Mouse (Mus musculus): ENCODE measurements around the gene Kalrn.
"Not testable (repeated sequence)": the region's sequence is repeated elsewhere in the genome, so short reads cannot be mapped to it uniquely, and the experiment has no call there.

Kalrn gene

DNA sequence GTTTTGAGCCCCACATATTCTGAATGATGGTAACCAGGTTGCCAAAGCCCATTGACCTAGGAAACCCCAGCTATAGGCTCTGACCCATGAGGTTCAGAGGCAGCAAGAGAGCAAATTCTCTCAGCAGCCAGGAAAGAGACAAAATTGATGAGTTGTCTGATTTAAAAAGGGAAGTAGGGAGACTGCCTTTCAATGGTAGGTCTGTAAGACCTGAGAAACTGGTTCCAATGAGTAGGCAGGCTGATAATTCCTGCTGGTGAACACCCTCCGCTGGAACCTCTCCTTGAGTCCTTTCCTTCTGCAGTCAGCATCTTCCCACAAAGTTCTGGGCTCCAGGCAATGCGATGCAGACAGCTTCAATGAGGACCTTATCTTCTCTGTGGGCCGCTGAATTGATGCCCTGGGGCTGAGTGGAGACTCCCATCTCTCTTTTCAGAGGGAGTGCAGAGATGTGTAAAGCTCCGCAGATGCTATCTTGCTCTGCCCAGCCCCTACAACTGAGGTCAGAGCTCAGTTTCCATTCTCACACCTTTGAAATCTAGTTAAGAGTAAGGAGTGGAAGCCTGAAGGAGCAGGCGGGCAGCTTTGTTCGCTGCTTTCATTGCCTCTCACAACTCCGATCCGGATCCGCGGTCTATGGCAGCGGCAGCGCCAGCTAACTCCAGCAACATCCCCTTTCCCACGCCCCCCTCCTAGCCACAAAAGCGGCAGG is 479.4 kb downstream of the Kalrn start:
- no peak for DNase-seq

DNA sequence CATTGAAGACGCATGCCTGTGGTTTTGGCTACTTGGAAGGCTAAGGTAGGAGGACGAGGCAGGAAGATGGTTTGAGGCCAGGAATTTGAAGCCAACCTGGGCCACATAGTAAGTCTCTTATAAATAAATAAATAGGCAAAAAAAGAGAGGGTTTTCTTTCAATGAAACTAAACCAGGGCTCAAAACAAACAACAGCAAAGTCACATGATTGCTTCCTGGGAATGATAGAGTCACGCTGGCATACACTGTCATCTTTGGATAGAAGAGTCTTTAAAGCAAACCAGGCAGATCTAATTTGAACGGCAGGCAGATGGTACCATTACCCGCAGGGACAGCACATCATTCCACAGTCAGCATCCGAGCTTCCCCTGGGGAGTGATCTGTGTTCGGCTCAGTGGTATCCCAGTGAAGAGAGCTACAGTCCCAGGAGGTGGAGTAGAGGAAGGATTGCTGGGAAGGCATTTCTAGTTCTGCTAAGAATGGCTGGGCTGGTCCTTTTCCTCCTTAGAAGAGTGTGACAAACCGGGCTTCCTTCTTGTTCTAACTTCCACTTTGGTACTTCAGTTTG is 483.7 kb downstream of the Kalrn start:
- no peak for DNase-seq

DNA sequence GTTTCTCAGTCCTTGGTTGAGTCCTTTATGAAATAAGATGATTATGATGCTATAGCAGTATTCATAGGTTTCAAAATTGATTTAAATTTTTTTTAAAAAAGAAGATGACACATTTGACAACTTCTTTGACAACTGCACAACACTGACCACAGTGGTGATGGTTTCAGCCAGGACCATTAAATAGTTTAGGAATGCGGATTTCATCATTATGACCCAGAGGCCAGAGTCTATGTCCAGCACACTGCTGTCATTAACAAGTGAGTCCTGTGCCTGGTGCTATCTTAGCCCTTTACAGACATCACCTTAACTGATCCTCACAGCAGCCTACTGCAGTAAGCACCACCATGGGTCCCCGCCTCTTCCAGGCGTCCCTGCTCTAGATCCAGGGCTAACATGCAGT is 484.3 kb downstream of the Kalrn start:
- DNase-seq: no peak

DNA sequence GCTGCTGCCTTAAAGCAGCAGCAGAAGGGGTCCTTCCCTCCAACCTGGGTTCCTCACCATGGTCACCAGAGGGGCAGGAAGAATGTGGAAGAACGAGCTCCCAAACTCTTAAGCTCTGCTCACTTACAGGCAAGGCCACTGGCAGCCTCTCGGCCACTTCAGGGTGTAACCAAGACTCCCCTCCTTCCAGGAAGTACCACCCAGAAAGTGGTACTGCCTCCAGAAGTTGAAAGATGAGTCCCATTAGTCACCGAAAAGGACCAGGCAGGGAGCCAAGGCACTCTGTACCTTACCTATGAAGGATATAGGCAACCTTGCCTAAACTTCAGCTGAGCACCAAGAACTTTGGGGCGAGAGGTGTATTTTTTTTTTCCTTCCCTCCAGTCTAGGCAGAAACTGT is 485.0 kb downstream of the Kalrn start:
- DNase-seq: no peak

DNA sequence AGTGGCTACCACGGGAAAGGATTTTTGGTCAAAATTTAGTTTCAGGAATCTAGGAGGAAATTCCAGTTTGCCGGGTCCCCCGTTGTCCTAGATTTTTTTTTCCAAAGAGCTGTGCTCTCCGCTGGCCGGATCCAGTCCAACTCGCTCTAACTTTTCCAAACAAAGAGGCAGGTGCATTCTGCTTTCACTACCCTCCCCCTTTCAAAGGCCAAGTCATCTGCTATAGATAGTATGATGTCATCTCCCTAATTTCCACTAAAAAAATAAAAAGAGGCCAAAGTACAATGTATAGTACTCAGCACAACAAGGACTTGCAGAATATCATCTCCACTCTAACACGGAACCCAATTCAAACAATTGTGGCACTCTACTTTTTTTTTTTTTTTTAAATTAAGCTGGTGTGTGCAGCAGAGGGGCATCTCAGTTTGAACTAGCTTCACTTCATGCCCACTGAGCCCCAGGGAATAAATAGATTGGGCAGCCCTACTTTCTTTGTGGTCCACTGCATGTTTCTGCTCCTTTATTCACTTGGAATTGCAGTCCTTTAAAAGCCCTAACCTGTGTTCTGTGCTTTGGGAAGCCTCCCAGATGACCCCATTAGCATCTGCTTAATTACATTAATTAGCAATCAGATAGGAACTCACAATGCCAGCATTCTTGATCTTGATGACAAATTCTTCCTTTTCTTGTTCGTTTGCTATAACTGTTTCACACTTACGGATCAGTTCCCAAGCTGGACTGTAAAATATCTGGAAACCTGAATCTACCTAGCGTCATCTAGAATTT is 489.0 kb downstream of the Kalrn start:
- no peak for DNase-seq

DNA sequence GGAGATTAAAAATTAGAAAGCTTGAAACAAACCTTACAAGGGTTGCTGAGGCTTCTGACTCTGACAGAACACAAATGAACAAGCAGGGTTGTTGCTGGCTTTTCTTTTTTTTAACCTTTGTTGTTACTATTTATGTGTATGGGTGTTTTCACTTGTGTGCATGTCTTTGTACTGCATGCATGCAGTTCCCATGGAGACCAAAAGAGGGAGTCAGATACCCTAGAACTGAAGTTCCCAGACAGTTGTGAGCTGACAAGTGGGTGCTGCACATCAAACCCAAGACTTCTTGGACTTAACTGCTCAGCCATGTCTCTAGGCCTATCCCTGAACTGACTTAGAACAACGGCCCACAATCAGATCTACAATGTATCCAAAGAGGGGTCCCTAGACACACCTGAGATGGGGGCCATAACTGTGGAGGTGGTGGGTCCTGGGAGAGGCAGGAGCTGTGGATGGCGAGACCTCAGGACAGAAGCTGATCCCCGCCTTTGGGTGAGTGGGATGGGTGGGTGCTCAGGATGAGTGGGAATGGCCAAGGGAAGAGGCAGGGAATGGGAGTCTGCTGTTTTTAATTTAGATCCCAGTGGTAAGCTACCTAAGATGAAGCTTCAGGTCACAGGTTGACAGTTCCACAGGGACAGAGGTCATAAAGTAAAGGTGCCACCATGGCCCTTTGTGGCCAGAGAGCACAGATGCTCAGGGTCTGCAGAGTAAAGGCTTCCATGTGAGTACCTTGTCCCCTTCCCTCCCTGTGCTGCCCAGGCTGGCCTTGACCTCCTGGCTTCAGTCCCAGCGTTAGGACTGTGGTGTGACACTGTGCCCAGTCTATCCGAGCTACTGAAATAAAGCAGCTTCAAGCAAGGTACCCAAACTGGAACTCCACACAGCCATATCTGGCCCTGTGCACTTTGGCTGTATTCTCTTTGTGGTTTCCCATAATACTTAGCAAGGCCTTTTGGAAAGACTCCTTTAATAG is 490.6 kb downstream of the Kalrn start:
- DNase-seq: no peak

DNA sequence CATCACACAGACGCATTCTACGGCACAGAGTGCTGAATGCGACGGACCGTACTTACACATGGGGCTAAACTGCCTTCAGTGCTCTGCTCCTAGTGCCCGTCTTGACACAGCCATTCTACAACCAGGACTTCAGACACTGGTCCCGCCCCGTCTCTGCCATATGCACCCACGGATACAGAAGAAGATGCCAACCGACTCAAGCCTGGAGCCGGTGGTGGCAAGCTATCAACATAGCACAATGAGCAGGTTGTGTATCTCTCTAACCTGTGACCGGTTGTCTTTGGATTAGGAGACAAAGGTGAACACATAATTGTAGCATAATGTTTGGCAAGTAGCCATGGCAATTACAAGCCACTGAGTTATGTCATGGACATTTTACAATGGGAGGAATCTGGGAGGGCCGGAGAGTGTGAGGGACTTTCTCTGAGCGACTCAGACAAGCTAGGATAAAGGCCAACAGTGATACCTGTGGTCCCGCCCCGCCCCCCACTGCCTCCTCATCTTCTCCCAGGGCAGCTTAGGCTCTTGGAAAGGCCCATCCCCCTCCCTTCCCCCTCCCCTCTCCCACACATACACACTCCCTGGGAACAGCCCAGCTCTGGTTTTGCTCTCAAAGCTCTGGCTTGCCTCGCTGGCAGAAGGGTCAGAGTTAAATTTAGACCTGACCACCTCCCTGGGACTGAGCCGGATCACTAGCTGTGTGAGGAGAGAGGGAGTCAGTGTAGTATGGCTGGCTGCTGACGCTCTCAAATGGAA is 491.5 kb downstream of the Kalrn start:
- DNase-seq: no peak

DNA sequence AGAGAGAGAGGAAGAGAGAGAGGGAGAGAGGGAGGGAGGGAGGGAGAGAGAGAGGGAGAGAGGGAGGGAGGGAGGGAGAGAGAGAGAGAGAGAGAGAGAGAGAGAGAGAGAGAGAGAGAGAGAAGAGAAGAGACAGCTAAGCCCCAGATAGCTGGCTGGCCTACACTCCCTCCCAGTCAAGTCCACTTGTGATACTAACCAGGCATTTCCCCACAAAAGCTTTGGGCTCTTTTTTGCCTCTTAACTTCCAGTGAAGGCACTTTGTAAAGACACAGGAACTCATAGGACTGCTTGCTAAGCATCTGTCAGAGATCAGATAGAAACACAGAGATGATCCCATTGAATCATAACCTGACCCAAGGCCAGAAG is 492.0 kb downstream of the Kalrn start:
- DNase-seq: not testable (repeated sequence)

DNA sequence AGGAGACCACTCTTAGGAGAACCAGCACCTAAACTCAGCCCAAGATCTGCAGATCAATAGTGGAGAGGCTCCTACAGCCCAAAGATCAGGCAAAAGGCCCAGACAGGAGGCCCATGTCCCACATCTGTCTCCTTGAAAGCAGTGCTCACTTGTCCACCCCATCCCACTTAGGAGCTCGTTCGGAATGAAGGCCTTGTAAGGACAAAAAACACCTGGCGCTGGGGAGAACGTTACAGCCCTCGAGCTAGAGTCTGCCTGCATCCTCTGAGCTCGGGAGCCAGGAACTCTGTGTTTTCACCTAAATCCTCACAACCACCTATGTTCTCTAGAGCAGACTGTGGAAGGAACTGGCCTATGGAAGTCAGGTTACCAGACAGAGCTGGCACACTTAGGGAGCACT is 492.5 kb downstream of the Kalrn start:
- DNase-seq: no peak

DNA sequence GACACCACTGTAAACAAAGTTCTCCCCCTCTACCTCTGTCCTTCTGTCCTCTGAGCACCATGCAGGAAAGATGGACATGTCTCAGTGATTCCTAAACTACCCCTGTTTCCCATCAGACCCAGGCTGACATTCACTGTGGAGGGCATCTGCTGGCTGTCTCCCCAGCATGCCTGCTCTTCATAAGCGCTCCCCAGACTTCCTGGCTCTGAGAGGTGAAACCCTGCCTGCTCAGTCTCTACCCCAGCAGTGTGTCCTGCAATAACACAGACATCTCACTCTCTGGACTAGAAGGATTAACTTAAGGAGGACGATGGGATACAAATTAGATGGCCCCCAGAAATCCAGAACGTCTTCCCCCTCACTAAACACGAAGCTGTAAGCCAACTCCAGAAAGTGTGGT is 493.8 kb downstream of the Kalrn start:
- DNase-seq: no peak

DNA sequence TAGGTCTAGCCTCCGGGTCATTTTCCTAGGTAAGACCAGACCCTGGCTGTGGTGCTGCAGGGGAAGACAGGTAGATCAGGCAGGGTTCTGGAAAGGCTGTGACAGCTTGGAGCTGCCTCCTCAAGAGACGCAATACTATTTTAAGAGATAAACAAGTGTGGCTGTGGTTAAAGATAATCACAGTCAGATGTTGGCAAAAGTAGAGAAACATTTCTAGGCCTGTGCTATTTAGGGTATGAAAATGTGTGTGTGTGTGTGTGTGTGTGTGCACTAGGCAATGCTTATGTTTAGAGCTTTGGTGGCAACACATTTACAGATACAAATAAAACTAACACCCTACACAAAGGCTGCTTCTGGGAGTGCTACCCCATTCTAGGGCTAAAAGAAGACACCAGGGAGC is 494.6 kb downstream of the Kalrn start:
- no peak for DNase-seq

DNA sequence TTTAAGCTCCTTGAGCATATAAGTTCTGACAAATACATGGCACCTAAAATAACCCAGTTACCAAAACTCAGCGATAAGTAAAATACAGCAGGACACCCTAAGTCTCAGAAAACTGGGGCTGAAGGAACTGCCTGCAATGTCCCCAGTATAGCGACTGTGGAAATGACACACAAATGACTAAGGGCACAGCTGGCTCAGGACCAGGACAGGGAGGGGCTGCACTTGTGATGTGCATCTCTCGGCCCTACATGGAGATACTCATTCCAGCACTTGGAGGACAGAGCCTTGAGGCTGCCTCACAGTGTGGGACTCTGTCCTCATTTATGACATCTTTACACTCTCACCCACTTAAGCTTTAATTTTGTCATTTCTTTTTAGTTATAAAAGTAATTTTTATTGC is 497.2 kb downstream of the Kalrn start:
- no peak for DNase-seq

DNA sequence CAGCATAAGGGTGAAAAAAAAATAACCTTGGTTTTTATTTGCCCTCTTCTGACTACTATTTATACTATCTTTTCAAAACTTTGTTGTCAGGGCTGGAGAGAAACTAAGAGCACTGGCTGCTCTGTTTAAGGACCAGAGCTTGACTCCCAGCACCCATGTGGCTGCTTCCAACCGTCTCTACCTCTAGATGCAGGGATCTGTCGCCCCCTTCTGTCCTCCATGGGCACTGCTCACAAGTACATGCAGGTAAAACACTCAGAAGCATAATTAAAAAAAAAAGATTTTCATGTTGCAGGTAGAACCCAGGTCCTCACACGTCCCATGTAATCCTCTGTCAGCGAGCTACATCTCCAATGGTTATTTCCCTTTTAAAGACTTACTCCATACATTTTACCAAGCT is 499.4 kb downstream of the Kalrn start:
- DNase-seq: no peak

DNA sequence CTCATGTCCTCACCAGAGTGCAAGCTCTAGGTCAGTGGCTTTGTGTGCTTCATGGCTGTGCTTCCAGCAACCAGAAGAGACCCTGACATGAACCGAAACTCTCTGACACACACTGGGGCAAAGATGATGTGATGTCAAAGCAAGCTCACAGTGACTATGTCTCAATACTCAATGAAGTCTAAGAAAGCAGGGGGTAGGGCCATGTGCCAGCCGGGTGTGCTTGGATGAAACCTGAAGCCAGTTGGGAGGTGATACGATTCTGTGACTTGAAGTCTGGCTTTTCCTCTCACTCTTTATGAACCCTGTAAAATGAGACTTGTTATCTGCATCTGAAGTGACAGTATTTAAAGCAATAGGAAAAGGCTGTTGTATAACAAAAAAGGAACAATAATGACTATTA is 501.2 kb downstream of the Kalrn start:
- no peak for DNase-seq

DNA sequence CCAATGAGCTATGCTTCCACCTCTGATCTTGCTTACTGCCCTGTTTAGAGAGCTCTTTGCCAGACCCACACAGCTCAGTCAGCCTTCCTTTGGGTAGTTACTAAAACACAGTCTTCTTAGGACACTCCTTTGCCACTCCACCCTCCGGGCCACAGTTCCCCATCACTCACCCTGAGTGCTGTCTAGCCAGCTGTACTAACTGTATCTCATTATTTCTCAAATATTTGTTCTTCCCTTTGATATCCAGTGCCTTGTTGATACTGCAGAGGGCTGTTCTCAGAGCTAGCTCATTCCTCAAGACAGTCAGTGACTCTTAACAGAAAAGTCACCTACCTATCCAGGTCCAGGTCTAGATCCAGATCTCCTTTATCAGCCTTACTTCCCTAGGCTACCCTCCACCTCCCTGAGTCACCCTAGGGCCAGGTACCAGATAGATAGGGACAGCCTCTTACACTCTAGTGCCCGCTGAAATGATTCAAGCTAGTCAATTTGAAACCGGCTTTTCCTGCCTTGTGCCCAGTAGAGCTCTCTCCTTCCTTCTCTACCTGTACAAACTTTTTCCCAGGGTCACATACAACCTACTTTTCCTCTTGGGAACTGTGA is 502.0 kb downstream of the Kalrn start:
- no peak for DNase-seq

DNA sequence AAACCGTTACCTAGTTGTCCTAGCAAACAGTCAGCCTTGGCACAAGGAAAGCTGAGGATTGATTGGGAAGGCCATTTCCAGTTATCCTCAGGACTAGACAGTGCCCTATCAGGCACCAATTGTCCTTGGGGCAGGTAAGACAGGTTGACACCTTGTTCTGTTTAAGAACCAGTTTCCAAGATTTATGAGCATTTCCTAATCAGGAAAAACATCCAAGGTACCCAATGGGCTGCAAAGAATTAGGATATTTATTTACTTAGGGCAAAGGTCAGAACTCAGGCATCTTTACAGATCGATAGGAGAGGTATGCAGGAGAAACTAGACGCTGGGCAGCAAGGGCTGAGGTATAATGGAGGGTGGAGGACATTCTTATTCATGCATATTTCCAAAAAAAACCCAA is 503.9 kb downstream of the Kalrn start:
- no peak for DNase-seq

DNA sequence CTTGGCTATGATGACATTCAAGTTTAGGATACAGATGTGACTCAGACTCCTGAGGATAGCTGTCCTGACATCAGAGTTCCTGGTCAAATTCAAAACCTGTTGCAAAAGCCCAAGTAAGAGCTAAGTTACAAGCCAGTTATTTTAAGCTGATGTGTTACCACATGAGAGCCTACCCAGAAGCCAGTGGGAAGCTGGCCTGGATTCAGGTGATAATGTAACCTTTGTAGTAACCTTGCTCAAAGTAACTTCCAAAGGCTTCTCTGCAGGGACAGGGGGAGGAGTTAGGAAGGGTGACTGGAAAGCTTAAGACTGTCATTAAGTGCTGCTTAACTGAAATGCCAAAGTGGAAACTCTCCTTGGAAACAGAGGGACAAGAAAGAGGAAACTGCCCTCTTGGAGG is 506.4 kb downstream of the Kalrn start:
- no peak for DNase-seq

DNA sequence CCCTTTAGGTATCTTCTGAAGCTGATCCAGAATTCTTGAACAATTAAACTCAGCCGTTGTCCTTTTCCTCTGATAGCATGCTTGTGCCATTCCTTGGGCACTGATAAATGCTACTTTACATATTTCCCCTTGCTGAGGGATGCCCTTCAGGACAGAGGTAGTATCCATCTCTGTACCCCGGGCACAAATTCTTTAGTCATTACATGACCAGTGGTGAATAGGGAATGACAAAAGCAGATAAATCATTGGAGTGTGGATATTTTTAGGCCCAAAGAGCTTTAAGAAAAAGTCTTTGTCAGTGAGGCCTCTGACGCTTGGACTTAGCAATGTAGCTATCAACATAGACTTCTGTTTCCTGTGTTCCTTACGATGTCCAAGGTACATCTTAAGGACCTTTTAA is 507.0 kb downstream of the Kalrn start:
- no peak for DNase-seq

DNA sequence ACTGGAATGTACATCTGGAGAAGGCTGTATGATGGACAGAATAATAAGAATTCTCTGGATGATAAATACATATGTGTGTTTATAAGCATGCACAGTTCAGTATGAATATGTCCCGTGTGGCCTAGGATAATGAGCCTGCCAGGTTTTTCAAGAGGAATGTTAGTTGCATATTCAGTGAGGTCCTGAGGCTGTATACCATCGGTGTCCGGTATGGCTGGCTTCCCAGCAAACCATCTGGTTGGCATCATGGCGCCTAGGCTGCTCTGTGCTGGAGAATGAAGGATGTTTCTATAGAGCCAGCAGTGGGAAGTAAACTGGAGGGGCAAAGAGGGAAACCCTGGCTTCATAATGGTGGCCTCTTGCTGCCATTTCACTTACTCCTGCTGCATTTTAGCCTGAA is 510.0 kb downstream of the Kalrn start:
- peak; percentile 24 for DNase-seq

DNA sequence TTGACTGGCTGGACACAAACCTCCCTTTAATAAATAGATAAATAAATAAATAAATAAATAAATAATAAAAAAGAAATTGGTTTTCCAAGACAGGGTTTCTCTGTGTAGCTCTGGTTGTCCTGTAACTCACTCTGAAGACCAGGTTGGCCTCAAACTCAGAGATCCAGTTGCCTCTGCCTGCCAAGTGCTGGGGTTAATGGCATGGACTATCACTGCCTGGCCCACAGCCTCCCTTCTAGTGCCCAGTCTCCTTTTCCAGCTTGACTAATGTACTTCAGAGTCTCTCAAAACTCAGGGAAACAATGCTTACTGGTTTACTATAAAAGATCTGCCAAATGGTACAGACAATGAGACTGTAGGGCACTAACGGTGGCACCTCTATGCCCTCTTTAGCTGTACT is 511.7 kb downstream of the Kalrn start:
- DNase-seq: no peak

DNA sequence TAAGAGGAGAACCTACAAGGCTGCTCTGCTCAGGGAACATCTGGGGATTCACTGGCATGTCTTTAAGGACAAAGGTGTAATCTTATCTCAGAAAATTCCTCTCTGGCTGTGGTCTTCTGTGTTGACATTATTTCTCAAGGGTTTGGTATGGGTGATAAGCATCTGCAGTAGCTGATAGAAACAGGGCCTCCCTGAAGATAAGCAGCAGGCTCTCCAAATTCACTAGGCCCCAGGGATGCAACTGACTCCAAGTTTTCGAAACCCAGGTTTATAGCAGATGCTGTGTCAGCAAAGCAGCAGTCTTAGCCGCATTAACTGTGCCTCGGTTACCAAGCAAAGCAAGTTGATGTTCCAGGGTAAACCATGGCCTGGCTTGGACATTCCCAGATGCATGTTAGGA is 514.7 kb downstream of the Kalrn start:
- no peak for DNase-seq

DNA sequence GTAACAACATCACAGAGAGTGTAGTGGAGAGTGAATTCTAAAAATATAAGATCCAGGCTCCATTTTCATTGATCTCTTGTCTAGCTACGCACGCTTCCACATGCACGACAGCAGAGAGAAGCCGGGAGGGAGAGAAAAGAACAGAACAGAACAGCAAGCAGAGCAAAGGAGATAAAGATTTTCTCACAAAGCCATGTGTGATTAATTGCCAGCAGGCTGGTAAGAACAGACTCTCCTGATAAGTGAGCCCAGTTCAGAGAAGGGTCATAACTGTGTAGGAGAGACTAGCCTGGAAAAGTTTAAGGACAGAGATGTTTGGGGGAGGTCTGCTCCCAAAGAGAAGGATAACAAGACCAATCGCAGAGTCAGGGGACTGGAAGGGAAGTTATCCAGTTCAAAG is 515.9 kb downstream of the Kalrn start:
- DNase-seq: no peak

Measured in cerebellum, adult 9-11 months (tissue).